Mouse (Mus musculus): Measurements from ENCODE around the gene Ksr2. TPM values are rescaled to one million over a fixed set of nuclear protein-coding genes. Genes with fewer than 3 reads are reported as not detected.

Ksr2 gene
- polyA plus RNA-seq, 1 experiment from 2014 or later = 11.3 TPM

DNA sequence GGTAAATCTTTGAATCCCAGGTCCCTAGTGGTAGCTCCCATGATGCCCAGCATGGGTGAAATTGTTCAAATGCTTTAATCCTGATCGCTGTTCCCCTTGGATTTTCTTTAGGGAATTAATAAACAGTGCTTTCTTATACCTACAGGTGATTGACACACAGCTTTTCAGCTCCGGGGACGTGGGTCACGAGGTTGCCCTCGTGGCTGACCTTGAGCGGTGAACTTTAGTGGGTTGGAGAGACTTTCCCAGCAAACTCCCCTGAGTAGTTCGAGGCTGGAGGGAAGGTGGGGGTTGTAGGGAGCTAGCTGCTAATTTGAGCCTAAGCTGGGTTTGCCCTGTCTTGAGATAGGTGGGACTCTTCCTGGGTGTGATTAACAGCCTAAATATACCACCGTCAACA, 41.7 kb downstream of the Ksr2 start:
- Histone ChIP-seq H3K27me3 (ENCODE audit: control insufficient read depth, insufficient read depth, low read length) (no peaks in the 10 kb centered on the region), H3K9me3 (ENCODE audit: control insufficient read depth, low read length) (no peaks in the 10 kb centered on the region), H3K4me3 (ENCODE audit: low read depth, low read length) (no peak overlapping the region), H3K9ac (replicated peaks; ENCODE audit: low read depth, low read length) (no peak overlapping the region), H3K27ac (ENCODE audit: low read depth, low read length) (no peak overlapping the region), H3K4me1 (ENCODE audit: control insufficient read depth, insufficient read depth, low read length) (no peaks in the 10 kb centered on the region), H3K36me3 (ENCODE audit: control insufficient read depth, insufficient read depth, low read length) (no peaks in the 10 kb centered on the region), H3K4me2 (ENCODE audit: low read depth, low read length) (no peak overlapping the region)
- WGBS = 81% methylated on average over 8 of the region's 8 CpGs
- ATAC-seq (ENCODE audit: low read depth) = no peak

DNA sequence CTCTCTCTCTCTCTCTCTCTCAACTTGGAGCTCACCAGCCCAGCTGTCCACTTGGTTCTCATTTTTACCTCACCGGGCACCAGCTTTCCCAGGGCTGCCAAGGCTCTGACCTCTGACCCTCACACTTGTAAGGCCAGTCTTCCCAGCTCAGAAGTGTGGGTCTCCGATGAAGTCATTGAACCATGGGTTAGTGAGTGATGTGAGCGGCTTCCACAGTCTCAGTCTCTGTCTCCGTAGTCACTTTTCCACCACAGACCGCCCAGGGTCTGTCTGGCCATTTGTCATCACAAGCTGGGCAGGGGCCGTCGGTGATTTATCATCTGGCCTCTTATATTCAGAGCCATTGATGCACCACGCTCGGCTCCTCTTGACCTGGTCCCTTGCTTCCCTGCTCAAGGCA, 43.3 kb downstream of the Ksr2 start:
- Histone ChIP-seq H3K27ac (ENCODE audit: low read depth, low read length) (no peak overlapping the region), H3K4me1 (ENCODE audit: control insufficient read depth, insufficient read depth, low read length) (no peaks in the 10 kb centered on the region), H3K36me3 (ENCODE audit: control insufficient read depth, insufficient read depth, low read length) (no peaks in the 10 kb centered on the region), H3K4me3 (ENCODE audit: low read depth, low read length) (no peak overlapping the region), H3K9me3 (ENCODE audit: control insufficient read depth, low read length) (no peaks in the 10 kb centered on the region), H3K27me3 (ENCODE audit: control insufficient read depth, insufficient read depth, low read length) (no peaks in the 10 kb centered on the region), H3K9ac (replicated peaks; ENCODE audit: low read depth, low read length) (no peak overlapping the region), H3K4me2 (ENCODE audit: low read depth, low read length) (no peak overlapping the region)
- 50% methylated on average over 9 of the region's 9 CpGs for WGBS
- ATAC-seq (ENCODE audit: low read depth) = no peak

- H3K27ac ChIP-seq (ENCODE audit: low read depth, low read length) = no peak overlapping the region
- 74% methylated on average over 8 of the region's 8 CpGs for WGBS
- no peak overlapping the region for H3K9ac ChIP-seq (replicated peaks; ENCODE audit: low read depth, low read length)
- no peaks in the 10 kb centered on the region for H3K9me3 ChIP-seq (ENCODE audit: control insufficient read depth, low read length)
- ATAC-seq (ENCODE audit: low read depth) = no peak
- H3K27me3 ChIP-seq (ENCODE audit: control insufficient read depth, insufficient read depth, low read length) = no peaks in the 10 kb centered on the region
- H3K36me3 ChIP-seq (ENCODE audit: control insufficient read depth, insufficient read depth, low read length) = no peaks in the 10 kb centered on the region
- no peaks in the 10 kb centered on the region for H3K4me1 ChIP-seq (ENCODE audit: control insufficient read depth, insufficient read depth, low read length)
- H3K4me2 ChIP-seq (ENCODE audit: low read depth, low read length) = no peak overlapping the region
- H3K4me3 ChIP-seq (ENCODE audit: low read depth, low read length) = no peak overlapping the region
Measured at GRCm38 (mm10) chr5:117457583-117457982, 43.8 kb downstream of the Ksr2 start.

DNA sequence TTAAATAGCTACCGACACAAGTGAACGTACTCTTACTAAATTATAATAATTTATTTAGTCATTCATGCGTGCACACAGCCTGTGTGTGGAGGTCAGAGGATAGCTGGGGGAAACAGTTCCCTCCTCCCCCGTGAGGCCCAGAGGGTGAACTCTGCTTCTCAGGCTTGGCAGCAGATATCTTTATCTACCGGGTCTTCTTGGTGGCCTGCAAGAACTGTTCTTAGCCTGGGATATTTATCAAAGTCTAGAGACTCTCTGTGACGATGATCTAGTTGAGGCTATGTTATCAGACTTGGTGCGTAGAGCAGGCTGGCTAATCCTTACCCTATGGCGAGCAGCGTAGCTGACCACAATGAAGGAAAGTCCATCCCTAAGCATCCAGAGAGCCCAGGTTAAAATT, 45.1 kb downstream of the Ksr2 start:
- Histone ChIP-seq H3K27ac (ENCODE audit: low read depth, low read length) (no peak overlapping the region), H3K36me3 (ENCODE audit: control insufficient read depth, insufficient read depth, low read length) (no peaks in the 10 kb centered on the region), H3K27me3 (ENCODE audit: control insufficient read depth, insufficient read depth, low read length) (no peaks in the 10 kb centered on the region), H3K4me1 (ENCODE audit: control insufficient read depth, insufficient read depth, low read length) (no peaks in the 10 kb centered on the region), H3K4me2 (ENCODE audit: low read depth, low read length) (no peak overlapping the region), H3K9me3 (ENCODE audit: control insufficient read depth, low read length) (no peaks in the 10 kb centered on the region), H3K9ac (replicated peaks; ENCODE audit: low read depth, low read length) (no peak overlapping the region), H3K4me3 (ENCODE audit: low read depth, low read length) (no peak overlapping the region)
- WGBS = 80% methylated on average over 9 of the region's 9 CpGs
- ATAC-seq (ENCODE audit: low read depth) = no peak

GRCm38 (mm10) chr5:117460261-117460660, 46.5 kb downstream of the Ksr2 start:
- WGBS = 95% methylated on average over 14 of the region's 14 CpGs
- H3K27ac ChIP-seq (ENCODE audit: low read depth, low read length) = no peak overlapping the region
- no peak for ATAC-seq (ENCODE audit: low read depth)
- H3K9ac ChIP-seq (replicated peaks; ENCODE audit: low read depth, low read length) = no peak overlapping the region
- no peaks in the 10 kb centered on the region for H3K9me3 ChIP-seq (ENCODE audit: control insufficient read depth, low read length)
- no peak overlapping the region for H3K4me2 ChIP-seq (ENCODE audit: low read depth, low read length)
- no peaks in the 10 kb centered on the region for H3K36me3 ChIP-seq (ENCODE audit: control insufficient read depth, insufficient read depth, low read length)
- no peaks in the 10 kb centered on the region for H3K4me1 ChIP-seq (ENCODE audit: control insufficient read depth, insufficient read depth, low read length)
- no peak overlapping the region for H3K4me3 ChIP-seq (ENCODE audit: low read depth, low read length)
- no peaks in the 10 kb centered on the region for H3K27me3 ChIP-seq (ENCODE audit: control insufficient read depth, insufficient read depth, low read length)

DNA sequence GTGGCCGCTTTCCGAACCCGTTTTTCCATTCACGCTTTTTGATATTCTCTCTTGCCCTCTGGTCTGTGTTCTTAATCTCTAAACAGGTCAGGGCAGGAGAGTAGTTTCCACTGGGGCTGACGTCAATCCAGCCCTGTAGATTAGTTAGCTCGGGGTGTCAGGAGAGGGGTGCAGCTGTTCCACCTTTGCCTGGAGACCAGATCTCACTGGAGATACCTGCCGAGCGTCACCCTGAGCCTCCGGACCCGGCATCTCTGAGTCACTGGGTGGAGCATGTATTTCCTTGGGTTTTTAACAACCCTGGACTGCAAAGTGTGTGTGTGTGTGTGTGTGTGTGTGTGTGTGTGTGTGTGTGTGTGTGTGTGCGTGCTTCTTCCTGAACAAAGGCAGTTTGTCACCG, 53.3 kb downstream of the Ksr2 start:
- 88% methylated on average over 12 of the region's 12 CpGs for WGBS
- H3K4me2 ChIP-seq (ENCODE audit: low read depth, low read length) = no peak overlapping the region
- no peak overlapping the region for H3K9ac ChIP-seq (replicated peaks; ENCODE audit: low read depth, low read length)
- no peaks in the 10 kb centered on the region for H3K27me3 ChIP-seq (ENCODE audit: control insufficient read depth, insufficient read depth, low read length)
- no peaks in the 10 kb centered on the region for H3K36me3 ChIP-seq (ENCODE audit: control insufficient read depth, insufficient read depth, low read length)
- H3K4me3 ChIP-seq (ENCODE audit: low read depth, low read length) = no peak overlapping the region
- H3K9me3 ChIP-seq (ENCODE audit: control insufficient read depth, low read length) = no peaks in the 10 kb centered on the region
- ATAC-seq (ENCODE audit: low read depth) = no peak
- H3K4me1 ChIP-seq (ENCODE audit: control insufficient read depth, insufficient read depth, low read length) = no peaks in the 10 kb centered on the region
- no peak overlapping the region for H3K27ac ChIP-seq (ENCODE audit: low read depth, low read length)

DNA sequence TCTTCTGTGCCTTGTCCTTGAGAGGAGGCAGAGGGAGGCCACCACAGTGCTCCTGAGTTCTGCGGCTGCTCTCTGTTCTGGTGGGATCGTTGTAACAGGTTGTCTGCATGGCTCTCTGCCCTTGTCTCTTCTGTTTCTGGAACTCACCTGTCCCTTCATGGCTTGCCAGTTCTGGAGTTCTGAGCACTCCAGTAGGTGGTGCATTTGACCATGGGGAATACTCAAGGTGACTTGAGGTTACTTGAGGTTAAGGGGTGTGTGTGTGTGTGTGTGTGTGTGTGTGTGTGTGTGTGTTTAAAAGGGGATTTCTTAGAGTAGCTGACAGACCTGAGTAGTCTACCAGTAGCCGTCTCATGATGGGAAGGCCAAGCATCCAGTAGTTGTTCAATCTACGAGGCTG, 55.2 kb downstream of the Ksr2 start:
- H3K27me3 ChIP-seq (ENCODE audit: control insufficient read depth, insufficient read depth, low read length) = no peaks in the 10 kb centered on the region
- H3K27ac ChIP-seq (ENCODE audit: low read depth, low read length) = no peak overlapping the region
- no peak for ATAC-seq (ENCODE audit: low read depth)
- 85% methylated on average over 4 of the region's 4 CpGs for WGBS
- no peak overlapping the region for H3K4me2 ChIP-seq (ENCODE audit: low read depth, low read length)
- no peaks in the 10 kb centered on the region for H3K36me3 ChIP-seq (ENCODE audit: control insufficient read depth, insufficient read depth, low read length)
- H3K4me3 ChIP-seq (ENCODE audit: low read depth, low read length) = no peak overlapping the region
- H3K9ac ChIP-seq (replicated peaks; ENCODE audit: low read depth, low read length) = no peak overlapping the region
- no peaks in the 10 kb centered on the region for H3K4me1 ChIP-seq (ENCODE audit: control insufficient read depth, insufficient read depth, low read length)
- H3K9me3 ChIP-seq (ENCODE audit: control insufficient read depth, low read length) = no peaks in the 10 kb centered on the region

GRCm38 (mm10) chr5:117469572-117469971, 55.8 kb downstream of the Ksr2 start:
- no peak for ATAC-seq (ENCODE audit: low read depth)
- H3K27me3 ChIP-seq (ENCODE audit: control insufficient read depth, insufficient read depth, low read length) = no peaks in the 10 kb centered on the region
- no peak overlapping the region for H3K4me3 ChIP-seq (ENCODE audit: low read depth, low read length)
- 90% methylated on average over 8 of the region's 8 CpGs for WGBS
- H3K9ac ChIP-seq (replicated peaks; ENCODE audit: low read depth, low read length) = no peak overlapping the region
- H3K4me1 ChIP-seq (ENCODE audit: control insufficient read depth, insufficient read depth, low read length) = no peaks in the 10 kb centered on the region
- H3K9me3 ChIP-seq (ENCODE audit: control insufficient read depth, low read length) = no peaks in the 10 kb centered on the region
- no peaks in the 10 kb centered on the region for H3K36me3 ChIP-seq (ENCODE audit: control insufficient read depth, insufficient read depth, low read length)
- no peak overlapping the region for H3K4me2 ChIP-seq (ENCODE audit: low read depth, low read length)
- no peak overlapping the region for H3K27ac ChIP-seq (ENCODE audit: low read depth, low read length)

DNA sequence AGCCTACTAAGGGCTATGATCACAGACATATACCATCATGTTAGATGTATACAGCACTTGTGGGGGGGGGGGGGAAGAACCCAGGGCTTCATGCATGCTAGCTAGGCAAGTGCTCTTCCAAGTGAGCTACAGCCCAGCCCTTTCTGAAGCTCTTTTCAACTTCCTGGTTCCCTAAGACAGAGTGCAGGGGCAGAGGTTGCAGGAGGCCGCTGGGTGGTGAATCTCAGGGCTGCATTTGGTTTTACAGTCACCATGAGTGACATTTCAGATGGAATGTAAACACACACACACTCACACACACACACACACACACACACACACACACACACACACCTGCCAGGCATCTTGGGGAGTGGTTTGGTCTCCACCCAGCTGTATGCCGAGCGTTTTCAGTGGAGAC, 67.4 kb downstream of the Ksr2 start:
- no peak for ATAC-seq (ENCODE audit: low read depth)
- Histone ChIP-seq H3K4me1 (ENCODE audit: control insufficient read depth, insufficient read depth, low read length) (no peaks in the 10 kb centered on the region), H3K4me3 (ENCODE audit: low read depth, low read length) (no peak overlapping the region), H3K27ac (ENCODE audit: low read depth, low read length) (no peak overlapping the region), H3K27me3 (ENCODE audit: control insufficient read depth, insufficient read depth, low read length) (no peaks in the 10 kb centered on the region), H3K9me3 (ENCODE audit: control insufficient read depth, low read length) (no peaks in the 10 kb centered on the region), H3K36me3 (ENCODE audit: control insufficient read depth, insufficient read depth, low read length) (no peaks in the 10 kb centered on the region), H3K4me2 (ENCODE audit: low read depth, low read length) (no peak overlapping the region), H3K9ac (replicated peaks; ENCODE audit: low read depth, low read length) (no peak overlapping the region)
- 81% methylated on average over 3 of the region's 3 CpGs for WGBS

DNA sequence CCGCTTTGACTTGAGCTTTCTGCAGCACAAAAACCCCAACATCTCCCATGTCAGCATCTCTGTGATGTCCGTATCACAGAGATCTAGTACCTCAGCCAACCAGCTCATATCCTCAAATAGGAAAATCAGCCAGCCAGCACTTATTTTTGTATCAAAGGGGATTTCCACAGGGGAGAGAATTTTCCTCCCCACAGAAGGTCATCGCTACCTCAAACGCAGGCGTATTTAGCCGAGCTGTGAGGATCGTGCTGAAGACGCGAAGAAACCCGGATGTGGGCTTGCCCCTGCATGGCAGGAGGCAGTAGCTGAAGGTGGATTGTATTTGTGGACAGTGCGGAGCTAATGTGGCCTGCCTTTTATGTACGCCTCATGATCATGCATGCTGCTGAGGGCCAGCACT, 67.8 kb downstream of the Ksr2 start:
- H3K27ac ChIP-seq (ENCODE audit: low read depth, low read length) = no peak overlapping the region
- WGBS = 69% methylated on average over 12 of the region's 12 CpGs
- ATAC-seq (ENCODE audit: low read depth) = no peak

More for the DNA sequence above, 67.8 kb downstream of the Ksr2 start:
- Histone ChIP-seq H3K4me2 (ENCODE audit: low read depth, low read length) (no peak overlapping the region), H3K9me3 (ENCODE audit: control insufficient read depth, low read length) (no peaks in the 10 kb centered on the region), H3K4me1 (ENCODE audit: control insufficient read depth, insufficient read depth, low read length) (no peaks in the 10 kb centered on the region), H3K27me3 (ENCODE audit: control insufficient read depth, insufficient read depth, low read length) (no peaks in the 10 kb centered on the region), H3K36me3 (ENCODE audit: control insufficient read depth, insufficient read depth, low read length) (no peaks in the 10 kb centered on the region), H3K4me3 (ENCODE audit: low read depth, low read length) (no peak overlapping the region), H3K9ac (replicated peaks; ENCODE audit: low read depth, low read length) (no peak overlapping the region)
